Mouse (Mus musculus) embryonic facial prominence, embryonic 10.5 days (tissue): ENCODE measurements at regions not wholly inside any gene's neighbourhood (a gene's known extent, or its start where the extent isn't known, plus 50 kb on each side); places are given as distances from the start of the nearest gene placed in this dataset.
A peak's percentile ranks its signal among the peaks of the same experiment; 100 is the strongest.
"Not testable (repeated sequence)": the region's sequence is repeated elsewhere in the genome, so short reads cannot be mapped to it uniquely, and the experiment has no call there.

Experiments used
- DNase-seq: peaks from one replicate; pipeline ENCODE4 v3.0.0-alpha.2; 2017; ENCODE audit warnings: low spot score
- H3K27ac ChIP-seq: fragments of 300-500 bp; sonication (generic); replicated peaks from 2 replicates; pipeline ENCODE4 v1.5.1; 2016; ENCODE audit warnings: mild to moderate bottlenecking
- H3K27me3 ChIP-seq: fragments of 300-500 bp; sonication (generic); replicated peaks from 2 replicates; pipeline ENCODE4 v1.6.1; 2016; ENCODE audit warnings: low read depth, mild to moderate bottlenecking; ENCODE audit not compliant: poor library complexity, severe bottlenecking
- H3K36me3 ChIP-seq: fragments of 300-500 bp; sonication (generic); replicated peaks from 2 replicates; pipeline ENCODE4 v1.6.1; 2016; ENCODE audit warnings: mild to moderate bottlenecking, moderate library complexity
- H3K4me1 ChIP-seq: fragments of 300-500 bp; sonication (generic); 2 replicates; pipeline ENCODE4 v1.6.1; 2016
- H3K4me3 ChIP-seq: fragments of 300-500 bp; sonication (generic); 2 replicates; pipeline ENCODE4 v1.5.1; 2016; ENCODE audit warnings: mild to moderate bottlenecking, moderate library complexity
- H3K9me3 ChIP-seq: fragments of 300-500 bp; sonication (generic); 2 replicates; pipeline ENCODE4 v1.6.1; 2016; ENCODE audit warnings: mild to moderate bottlenecking
- WGBS: fragments of 180-500 bp; shearing (Covaris S2); methylation state at CpG from one replicate; pipeline ENCODE4 v1.1.7; 2016; 5-methylcytosine and 5-hydroxymethylcytosine counted together

- H3K27me3 ChIP-seq, H3K9me3 ChIP-seq, H3K36me3 ChIP-seq, H3K4me3 ChIP-seq, DNase-seq, H3K4me1 ChIP-seq, H3K27ac ChIP-seq: not testable (repeated sequence)
- 13% methylated on average over 1 of the region's 1 CpGs for WGBS
These were observed 175.6 kb downstream of the Map1s start for GRCm38 (mm10) chr8:71081291-71081690.

GRCm38 (mm10) chr8:71127131-71127530 lies 145.4 kb upstream of the Myo9b start:
- not testable (repeated sequence) for H3K4me3 ChIP-seq, H3K4me1 ChIP-seq, H3K9me3 ChIP-seq, H3K27ac ChIP-seq, DNase-seq, H3K36me3 ChIP-seq, H3K27me3 ChIP-seq
- WGBS, result 33% methylated on average over 2 of the region's 2 CpGs

- 64% methylated on average over 4 of the region's 4 CpGs for WGBS
- Histone ChIP-seq H3K36me3 (no peaks in the 10 kb centered on the region), H3K27me3 (no peaks in the 10 kb centered on the region), H3K9me3 (no peaks in the 10 kb centered on the region), H3K4me3 (no peak overlapping the region), H3K27ac (no peak overlapping the region), H3K4me1 (no peaks in the 10 kb centered on the region)
- no peak for DNase-seq
These were observed 141.9 kb upstream of the Myo9b start for GRCm38 (mm10) chr8:71130411-71131261.

- Histone ChIP-seq H3K27ac (no peak overlapping the region), H3K9me3 (no peaks in the 10 kb centered on the region), H3K36me3 (no peaks in the 10 kb centered on the region), H3K4me3 (no peak overlapping the region), H3K27me3 (no peaks in the 10 kb centered on the region), H3K4me1 (no peaks in the 10 kb centered on the region)
- peak; percentile 11 for DNase-seq
- 91% methylated on average over 4 of the region's 4 CpGs for WGBS
These were observed 141.0 kb upstream of the Myo9b start for GRCm38 (mm10) chr8:71131327-71132089.

GRCm38 (mm10) chr8:71132898-71133297 lies 139.6 kb upstream of the Myo9b start:
- H3K36me3 ChIP-seq, H3K27me3 ChIP-seq, DNase-seq, H3K4me3 ChIP-seq, H3K4me1 ChIP-seq, H3K9me3 ChIP-seq, H3K27ac ChIP-seq: not testable (repeated sequence)
- WGBS, result 61% methylated on average over 1 of the region's 1 CpGs

GRCm38 (mm10) chr8:71137131-71137530 lies 135.4 kb upstream of the Myo9b start:
- not testable (repeated sequence) for H3K4me3 ChIP-seq, H3K9me3 ChIP-seq, H3K27ac ChIP-seq, H3K36me3 ChIP-seq, H3K27me3 ChIP-seq, DNase-seq, H3K4me1 ChIP-seq
- WGBS, result 88% methylated on average over 3 of the region's 3 CpGs

- not testable (repeated sequence) for H3K36me3 ChIP-seq, H3K27ac ChIP-seq, H3K27me3 ChIP-seq, DNase-seq, H3K4me3 ChIP-seq, H3K4me1 ChIP-seq, H3K9me3 ChIP-seq
- 67% methylated on average over 3 of the region's 3 CpGs for WGBS
These were observed 130.0 kb upstream of the Myo9b start for GRCm38 (mm10) chr8:71142373-71142973.

GRCm38 (mm10) chr8:71171478-71172210 lies 100.9 kb upstream of the Myo9b start:
- H3K36me3 ChIP-seq, DNase-seq, H3K4me1 ChIP-seq, H3K9me3 ChIP-seq, H3K27me3 ChIP-seq, H3K4me3 ChIP-seq, H3K27ac ChIP-seq: not testable (repeated sequence)
- WGBS, result 64% methylated on average over 3 of the region's 3 CpGs

- H3K27ac ChIP-seq, H3K9me3 ChIP-seq, DNase-seq, H3K36me3 ChIP-seq, H3K27me3 ChIP-seq, H3K4me3 ChIP-seq, H3K4me1 ChIP-seq: not testable (repeated sequence)
- 67% methylated on average over 1 of the region's 1 CpGs for WGBS
These were observed 79.6 kb upstream of the Myo9b start for GRCm38 (mm10) chr8:71192939-71193338.

GRCm38 (mm10) chr8:71195006-71195722 lies 77.3 kb upstream of the Myo9b start:
- not testable (repeated sequence) for H3K4me3 ChIP-seq, H3K27me3 ChIP-seq, DNase-seq, H3K4me1 ChIP-seq, H3K27ac ChIP-seq, H3K9me3 ChIP-seq, H3K36me3 ChIP-seq
- WGBS, result 78% methylated on average over 9 of the region's 9 CpGs
